Mouse (Mus musculus): ENCODE data around the gene Caskin1. TPM values are rescaled to one million over a fixed set of nuclear protein-coding genes. Genes with fewer than 3 reads are reported as not detected.
A peak's percentile ranks its signal among the peaks of the same experiment; 100 is the strongest.

Gene Caskin1
- total RNA-seq, 2 experiments from 2014 or later = 158 to 160 TPM

DNA sequence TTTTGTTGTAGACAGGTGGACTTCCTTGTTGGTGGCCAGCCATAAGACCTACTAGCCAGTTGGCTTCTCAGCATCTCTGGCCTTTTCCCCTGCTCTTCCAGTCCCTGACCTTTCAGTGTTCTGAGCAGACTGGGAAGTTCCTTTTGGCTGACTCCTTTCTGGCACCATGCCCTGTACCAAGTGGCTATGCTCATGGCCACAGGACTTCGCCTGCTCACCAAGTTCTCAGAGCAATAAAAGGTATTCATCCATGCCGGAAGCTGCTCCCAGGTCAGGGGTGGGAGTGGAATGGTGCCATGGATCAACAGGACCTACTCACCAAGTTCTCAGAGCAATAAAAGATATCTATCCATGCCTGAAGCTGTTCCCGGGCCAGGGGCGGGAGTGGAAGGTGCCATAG lies 15.9 kb upstream of the Caskin1 start:
- DNase-seq = no peak

GRCm38 (mm10) chr17:24473612-24474275 lies 14.7 kb upstream of the Caskin1 start, which contains the start of gene Bricd5:
Gene Bricd5, plus strand, starts transcription at chr17:24473884.
- no peak for DNase-seq

- peak; percentile 66 to 71 for DNase-seq
These were observed 13.8 kb upstream of the Caskin1 start for GRCm38 (mm10) chr17:24474557-24474956.

GRCm38 (mm10) chr17:24475586-24475985 lies 12.8 kb upstream of the Caskin1 start:
- no peak for DNase-seq

DNA sequence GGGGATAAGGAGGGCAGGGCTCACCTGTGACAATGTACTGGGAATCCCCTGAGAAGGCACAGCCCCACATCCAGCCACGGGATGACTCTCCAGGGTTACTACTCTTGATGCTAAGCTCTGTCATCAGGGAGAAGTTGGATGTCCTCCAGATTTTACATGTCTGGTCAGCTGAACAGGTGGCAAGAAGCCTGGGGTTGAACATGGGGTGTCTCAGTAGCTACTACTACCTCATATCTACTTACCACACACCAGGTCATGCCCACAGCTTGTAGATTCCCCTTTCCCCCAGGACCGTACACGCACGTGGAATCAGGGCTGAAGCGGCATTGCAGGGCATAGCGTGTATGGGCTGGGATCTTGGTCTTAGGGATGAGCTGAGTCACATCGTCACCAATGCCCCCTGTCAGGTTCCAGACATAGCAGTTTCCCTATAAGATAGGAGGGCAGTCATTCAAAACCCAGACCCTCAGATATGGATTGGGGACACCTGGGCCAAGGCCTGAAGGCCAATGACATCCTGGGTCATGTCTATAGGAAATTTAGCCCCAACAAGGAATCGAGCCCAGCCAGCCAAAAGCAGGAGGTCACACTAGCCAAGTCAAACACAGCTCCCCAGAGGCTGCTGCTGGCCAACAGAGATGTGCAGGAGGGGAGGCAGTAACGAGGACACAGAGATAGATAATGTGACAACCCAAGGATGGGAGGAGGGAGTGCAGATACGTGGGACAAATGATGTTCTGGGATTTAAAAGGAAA lies 12.2 kb upstream of the Caskin1 start:
- DNase-seq = no peak

GRCm38 (mm10) chr17:24477053-24477984 lies 11.1 kb upstream of the Caskin1 start:
- no peak for DNase-seq

DNA sequence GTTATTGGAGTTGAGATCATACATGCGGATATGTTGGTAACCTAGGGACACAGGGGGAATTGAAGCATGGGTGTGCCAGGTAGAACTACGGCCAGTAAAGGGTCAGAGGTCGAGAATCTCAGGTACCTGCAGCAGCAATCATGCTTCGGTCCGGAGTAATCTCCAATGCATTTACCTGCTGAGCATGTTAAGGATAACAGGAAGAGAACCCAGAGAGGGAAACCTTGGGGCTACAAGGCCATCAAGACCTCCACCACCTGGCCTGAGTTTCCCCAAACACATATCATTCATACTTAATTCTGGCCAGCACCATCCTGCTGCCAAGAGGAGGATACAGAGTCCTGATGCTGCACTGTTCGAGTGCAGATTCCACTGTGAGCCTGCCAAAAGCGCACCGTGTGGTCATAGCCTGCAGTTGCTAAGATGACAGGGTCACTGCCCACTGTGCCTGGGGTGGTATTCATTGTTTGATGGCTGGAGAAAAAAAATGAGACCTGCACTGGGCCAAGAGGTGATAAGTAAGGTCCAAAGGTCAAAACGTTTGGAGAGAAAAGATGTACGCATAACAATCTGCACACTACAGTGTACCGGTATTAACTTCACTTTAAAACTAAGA lies 10.3 kb upstream of the Caskin1 start:
- DNase-seq = no peak

DNA sequence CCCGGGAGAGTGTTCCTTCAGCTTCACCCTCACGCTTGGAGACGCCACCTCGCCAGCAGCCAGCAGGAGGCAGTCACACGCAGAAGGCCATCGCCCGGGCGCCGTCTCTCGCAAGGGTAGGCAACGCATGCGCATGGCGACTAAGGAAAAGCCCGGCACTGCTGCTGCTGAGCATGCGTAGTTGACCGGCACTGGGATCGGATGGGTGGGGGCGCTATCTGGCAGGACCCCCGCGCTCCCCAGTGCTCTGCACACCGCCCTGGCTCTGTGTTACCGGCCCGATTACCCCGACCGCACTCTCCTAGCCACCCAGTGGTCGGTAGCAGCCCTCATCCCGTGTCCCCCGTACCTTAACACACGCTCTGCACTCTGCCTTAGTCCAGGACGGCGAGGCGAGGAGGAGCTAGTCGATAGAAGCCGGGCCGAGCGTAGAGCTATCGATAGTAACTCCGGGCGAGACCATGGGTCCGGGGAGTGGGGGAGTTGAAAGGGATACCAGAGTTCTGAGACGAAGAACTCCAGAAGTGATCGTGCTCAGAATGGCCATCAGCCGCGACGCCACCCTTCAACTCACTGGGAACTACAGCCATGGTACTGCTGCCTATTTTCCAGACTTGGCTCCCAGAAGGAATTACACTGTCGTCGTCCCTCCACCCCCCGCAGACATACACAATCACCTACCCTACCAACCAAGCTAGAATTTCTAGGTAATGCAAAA lies 9.6 kb upstream of the Caskin1 start, which contains the start of gene Mlst8:
Gene Mlst8, minus strand, starts transcription at position 416 of the 718 bp plus-strand sequence.
- DNase-seq = peak; percentile 98

DNA sequence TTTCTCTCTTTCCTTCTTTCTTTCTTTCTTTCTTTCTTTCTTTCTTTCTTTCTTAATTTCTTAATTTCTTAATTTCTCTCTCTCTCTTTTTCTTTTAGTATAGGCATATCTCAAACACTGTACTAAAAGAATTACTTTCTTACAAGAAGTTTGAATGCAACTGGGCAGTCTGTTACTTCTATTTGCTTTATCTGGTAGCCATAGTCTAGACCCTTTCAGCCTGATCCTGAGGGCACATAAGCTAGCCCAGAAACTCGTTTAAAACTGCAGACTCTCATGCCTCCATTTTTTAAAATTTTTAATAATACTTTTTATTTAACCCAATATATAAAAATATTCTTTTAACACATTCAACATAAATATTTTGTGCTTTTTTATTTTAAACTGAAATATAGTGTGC lies 9.0 kb upstream of the Caskin1 start:
- DNase-seq = no peak

- no peak for DNase-seq
These were observed 8.1 kb upstream of the Caskin1 start for GRCm38 (mm10) chr17:24480201-24480826.

GRCm38 (mm10) chr17:24481027-24481815 lies 7.2 kb upstream of the Caskin1 start:
- no peak for DNase-seq

GRCm38 (mm10) chr17:24483495-24483894 lies 4.9 kb upstream of the Caskin1 start:
- DNase-seq = no peak

GRCm38 (mm10) chr17:24485090-24485860 lies 3.1 kb upstream of the Caskin1 start:
- no peak for DNase-seq

DNA sequence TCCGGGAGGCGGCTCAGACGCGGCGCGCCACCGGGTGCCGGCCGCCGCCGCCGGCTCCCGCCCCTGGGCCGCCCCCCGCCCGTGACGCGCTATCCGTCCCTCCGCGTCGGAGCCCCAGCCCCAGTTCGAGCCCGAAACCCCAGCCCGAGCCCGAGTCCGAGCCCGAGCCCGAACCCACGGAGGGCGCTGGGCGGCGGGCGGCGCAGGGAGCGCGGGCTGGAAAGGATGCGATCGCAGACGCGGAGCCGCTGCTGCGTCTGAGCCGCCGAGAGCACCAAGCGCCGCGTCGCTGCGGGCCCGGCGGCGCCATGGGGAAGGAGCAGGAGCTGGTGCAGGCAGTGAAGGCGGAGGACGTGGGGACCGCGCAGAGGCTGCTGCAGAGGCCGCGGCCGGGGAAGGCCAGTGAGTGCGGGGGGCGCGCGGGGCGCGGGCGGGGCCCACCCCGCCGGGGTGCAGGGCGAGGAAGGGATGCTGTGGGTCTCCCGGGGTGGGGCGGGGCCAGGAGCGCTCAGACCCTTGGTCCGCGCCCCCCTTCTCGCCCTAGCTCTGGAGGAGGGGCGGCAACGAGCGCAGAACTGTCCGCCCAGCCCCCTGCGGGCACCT lies 362 bp downstream of the Caskin1 start:
- DNase-seq = no peak

DNA sequence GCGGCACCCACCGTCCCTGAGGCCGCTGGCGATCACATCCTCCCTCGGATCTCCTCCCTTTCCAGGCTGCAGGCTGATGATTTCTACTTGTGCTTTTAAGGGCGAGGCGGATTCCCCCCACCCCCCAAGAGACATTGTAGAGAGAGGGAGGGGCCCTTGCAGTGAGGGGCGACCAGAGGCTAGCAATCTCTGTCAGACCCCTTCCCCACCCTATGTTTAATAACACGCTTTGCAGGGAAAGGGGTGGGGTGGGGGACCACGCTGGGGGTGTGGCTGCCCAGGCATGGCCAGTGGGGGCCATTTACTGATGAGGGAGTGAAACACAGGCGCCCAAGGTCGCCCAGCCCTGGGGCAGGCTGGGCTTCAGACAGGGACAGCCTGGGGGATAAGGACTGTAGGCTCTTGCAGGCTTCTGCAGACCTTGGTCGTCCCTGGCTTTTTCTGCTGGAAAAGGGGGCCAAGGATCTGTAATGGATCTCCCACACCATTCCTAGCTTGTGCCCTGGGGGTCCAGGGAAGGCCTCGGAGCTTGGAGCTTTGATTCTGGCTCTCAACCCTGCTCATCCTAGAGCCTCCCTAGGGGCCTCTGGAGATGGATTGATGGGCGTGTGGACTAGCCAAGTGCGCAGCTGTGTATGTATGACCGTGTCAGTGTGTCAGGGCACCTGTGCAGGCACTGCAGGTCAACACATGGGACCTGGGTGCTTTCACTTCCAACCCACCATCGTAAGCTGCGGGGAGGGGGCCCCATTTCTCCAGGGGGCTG lies 1.0 kb downstream of the Caskin1 start:
- DNase-seq = no peak

DNA sequence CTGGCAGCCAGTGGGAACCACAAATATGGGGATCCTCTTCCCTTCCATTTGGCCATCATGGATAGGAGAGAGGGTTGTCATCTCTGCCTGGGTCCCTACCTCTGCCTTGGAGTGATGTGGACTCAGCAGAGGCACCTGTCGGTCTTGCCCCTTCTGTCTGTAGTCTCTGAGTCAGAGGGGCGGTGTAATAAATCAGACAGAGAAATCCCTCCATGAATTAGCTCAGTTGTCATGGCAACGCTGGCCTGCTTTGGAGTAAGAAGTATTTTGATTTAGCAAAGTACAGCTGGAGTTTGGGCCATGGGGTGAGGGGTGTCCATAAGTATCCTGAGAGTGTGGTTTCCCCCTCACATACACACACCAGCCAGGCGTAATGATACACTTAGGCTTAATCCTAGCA lies 2.0 kb downstream of the Caskin1 start:
- no peak for DNase-seq

- peak in 1 of 2 experiments; percentile 58 for DNase-seq
These were observed 6.4 kb downstream of the Caskin1 start for GRCm38 (mm10) chr17:24494627-24495335.

GRCm38 (mm10) chr17:24495443-24495842 lies 7.0 kb downstream of the Caskin1 start:
- DNase-seq = peak; percentile 76 to 83

Data from layer of hippocampus, postnatal 36 days (tissue).